Mouse (Mus musculus) intestine, postnatal 0 days (tissue): Measurements from ENCODE around the gene Nup54. TPM values are rescaled to one million over a fixed set of nuclear protein-coding genes. Genes with fewer than 3 reads are reported as not detected.
A peak's percentile ranks its signal among the peaks of the same experiment; 100 is the strongest.

ENCODE experiments used
- ATAC-seq: fragments of 200-750 bp; cut with Nextera tagmentation; 2 replicates; pipeline ENCODE4 v1.8.0; 2017; ENCODE audit warnings: mild to moderate bottlenecking, moderate TSS enrichment, moderate library complexity
- H3K27ac ChIP-seq: fragments of 300-500 bp; sonication (generic); 2 replicates; pipeline ENCODE4 v1.5.1; 2014; ENCODE audit warnings: mild to moderate bottlenecking, low read depth, low read length, moderate library complexity
- H3K27me3 ChIP-seq: fragments of 300-500 bp; sonication (generic); replicated peaks from 2 replicates; pipeline ENCODE4 v1.6.1; 2014; ENCODE audit warnings: low read length, mixed read lengths; ENCODE audit not compliant: control insufficient read depth, insufficient read depth
- H3K36me3 ChIP-seq: fragments of 300-500 bp; sonication (generic); 2 replicates; pipeline ENCODE4 v1.6.1; 2014; ENCODE audit warnings: mild to moderate bottlenecking, moderate library complexity; ENCODE audit not compliant: control insufficient read depth, insufficient read depth
- H3K4me1 ChIP-seq: fragments of 300-500 bp; sonication (generic); replicated peaks from 2 replicates; pipeline ENCODE4 v1.6.1; 2014; ENCODE audit warnings: antibody characterized with exemption, low read length, mixed read lengths; ENCODE audit not compliant: control insufficient read depth, insufficient read depth
- H3K4me2 ChIP-seq: fragments of 300-500 bp; sonication (generic); replicated peaks from 2 replicates; pipeline ENCODE4 v1.6.1; 2014; ENCODE audit warnings: low read depth, mild to moderate bottlenecking, moderate library complexity
- H3K4me3 ChIP-seq: fragments of 300-500 bp; sonication (generic); 2 replicates; pipeline ENCODE4 v1.5.1; 2014; ENCODE audit warnings: low read depth, low read length
- H3K9ac ChIP-seq: fragments of 300-500 bp; sonication (generic); 2 replicates; pipeline ENCODE4 v1.6.1; 2014; ENCODE audit warnings: mild to moderate bottlenecking, low read depth, low read length
- H3K9me3 ChIP-seq: fragments of 300-500 bp; sonication (generic); 2 replicates; pipeline ENCODE4 v1.6.1; 2016; ENCODE audit warnings: mixed run types; ENCODE audit not compliant: control insufficient read depth
- CTCF ChIP-seq: sonication (generic); IDR thresholded peaks from 2 replicates; pipeline ENCODE4 v1.5.1; 2016; ENCODE audit warnings: low read depth, mild to moderate bottlenecking, control low read depth, antibody characterized with exemption, moderate library complexity
- WGBS: fragments of 180-500 bp; shearing (Covaris S2); extraction: QIAGEN DNeasy Blood & Tissue Kit; methylation state at CpG from one replicate; pipeline ENCODE4 v1.1.7; 2014; 5-methylcytosine and 5-hydroxymethylcytosine counted together
- polyA plus RNA-seq: library from polyadenylated mRNA; unstranded; fragments of >200 nt; fragmentation: Nextera tagmentation; extraction: Ambion mirVana; gene quantifications from 2 replicates; pipeline ENCODE4 v1.2.1, GENCODE M21; 2015

Gene Nup54
- polyA plus RNA-seq, 1 experiment from 2014 or later: 16.4 TPM

GRCm38 (mm10) chr5:92384855-92385254, 50.2 kb downstream of the Nup54 start:
- Histone ChIP-seq H3K9ac (no peak overlapping the region), H3K4me2 (no peak overlapping the region), H3K4me3 (no peak overlapping the region), H3K36me3 (no peaks in the 10 kb centered on the region), H3K4me1 (no peaks in the 10 kb centered on the region), H3K27ac (no peak overlapping the region), H3K27me3 (no peaks in the 10 kb centered on the region), H3K9me3 (no peaks in the 10 kb centered on the region)
- WGBS: 49% methylated on average over 7 of the region's 7 CpGs
- ATAC-seq: peak; percentile 48; the same call in 1 of the 2 replicates
- peak; percentile 78 for TF ChIP-seq CTCF

GRCm38 (mm10) chr5:92383747-92384146, 51.3 kb downstream of the Nup54 start:
- Histone ChIP-seq H3K27me3 (no peaks in the 10 kb centered on the region), H3K4me1 (no peaks in the 10 kb centered on the region), H3K9me3 (no peaks in the 10 kb centered on the region), H3K36me3 (no peaks in the 10 kb centered on the region), H3K9ac (no peak overlapping the region), H3K4me3 (no peak overlapping the region), H3K27ac (no peak overlapping the region), H3K4me2 (no peak overlapping the region)
- WGBS: 59% methylated on average over 7 of the region's 7 CpGs
- no peak for TF ChIP-seq CTCF
- no peak for ATAC-seq

- H3K4me2 ChIP-seq: no peak overlapping the region
- H3K9me3 ChIP-seq: no peaks in the 10 kb centered on the region
- no peak for ATAC-seq
- no peak overlapping the region for H3K9ac ChIP-seq
- H3K4me3 ChIP-seq: no peak overlapping the region
- no peaks in the 10 kb centered on the region for H3K4me1 ChIP-seq
- no peak for TF ChIP-seq CTCF
- H3K27me3 ChIP-seq: no peaks in the 10 kb centered on the region
- no peaks in the 10 kb centered on the region for H3K36me3 ChIP-seq
- no peak overlapping the region for H3K27ac ChIP-seq
- 69% methylated on average over 9 of the region's 9 CpGs for WGBS
Observed at GRCm38 (mm10) chr5:92382349-92382679, 52.7 kb downstream of the Nup54 start.

GRCm38 (mm10) chr5:92381550-92382348, 53.3 kb downstream of the Nup54 start:
- Histone ChIP-seq H3K27me3 (no peaks in the 10 kb centered on the region), H3K9me3 (no peaks in the 10 kb centered on the region), H3K36me3 (no peaks in the 10 kb centered on the region), H3K4me3 (no peak overlapping the region), H3K27ac (no peak overlapping the region), H3K4me2 (no peak overlapping the region), H3K9ac (no peak overlapping the region), H3K4me1 (no peaks in the 10 kb centered on the region)
- peak; percentile 84 for TF ChIP-seq CTCF
- WGBS: 39% methylated on average over 12 of the region's 12 CpGs
- ATAC-seq: no peak

GRCm38 (mm10) chr5:92376795-92377405, 58.1 kb downstream of the Nup54 start:
- WGBS: 16% methylated on average over 13 of the region's 13 CpGs
- H3K9ac ChIP-seq: no peak overlapping the region
- no peaks in the 10 kb centered on the region for H3K9me3 ChIP-seq
- H3K4me3 ChIP-seq: no peak overlapping the region
- H3K4me2 ChIP-seq: no peak overlapping the region
- ATAC-seq: no peak
- H3K27me3 ChIP-seq: no peaks in the 10 kb centered on the region
- no peaks in the 10 kb centered on the region for H3K36me3 ChIP-seq
- no peaks in the 10 kb centered on the region for H3K4me1 ChIP-seq
- no peak for TF ChIP-seq CTCF
- no peak overlapping the region for H3K27ac ChIP-seq

GRCm38 (mm10) chr5:92375368-92375767, 59.7 kb downstream of the Nup54 start:
- no peaks in the 10 kb centered on the region for H3K4me1 ChIP-seq
- H3K4me3 ChIP-seq: no peak overlapping the region
- no peak overlapping the region for H3K9ac ChIP-seq
- no peaks in the 10 kb centered on the region for H3K9me3 ChIP-seq
- TF ChIP-seq CTCF: no peak
- no peak for ATAC-seq
- no peak overlapping the region for H3K27ac ChIP-seq
- WGBS: 70% methylated on average over 17 of the region's 17 CpGs
- H3K36me3 ChIP-seq: no peaks in the 10 kb centered on the region
- no peaks in the 10 kb centered on the region for H3K27me3 ChIP-seq
- no peak overlapping the region for H3K4me2 ChIP-seq
